Mouse (Mus musculus): ENCODE results near the gene Nup205.

The Nup205 gene

DNA sequence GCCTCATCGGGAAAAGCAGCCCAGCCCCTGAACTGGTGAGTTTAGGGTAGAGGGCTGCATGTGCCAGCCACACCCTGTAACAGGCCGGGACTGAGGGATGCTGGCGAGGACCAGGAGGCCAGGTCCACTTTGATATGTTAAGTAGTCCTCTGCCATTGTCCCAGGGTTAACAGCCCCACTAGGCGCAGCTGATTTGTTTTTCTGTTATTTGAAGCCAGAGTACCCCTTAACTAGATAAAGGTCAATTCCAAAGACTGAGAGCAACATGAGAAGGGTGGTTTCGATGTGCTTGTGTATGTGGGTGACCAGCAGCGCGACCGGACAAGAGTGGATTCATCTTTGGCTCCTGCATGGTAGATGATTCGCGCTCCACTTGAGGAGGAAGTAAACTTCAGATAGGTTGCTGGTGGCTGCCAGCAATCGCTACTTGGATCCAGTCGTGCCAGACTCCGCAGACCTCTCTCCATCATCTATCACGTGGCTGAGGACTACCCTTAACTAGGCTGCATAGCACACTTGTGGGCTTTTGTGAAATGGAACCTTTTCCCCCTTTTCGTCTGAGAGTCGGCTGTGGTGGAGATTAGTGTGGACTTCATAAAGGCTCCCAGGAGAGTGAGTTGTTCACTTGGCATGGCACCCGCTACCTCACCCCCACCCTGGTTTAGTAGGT, 74.7 kb downstream of the Nup205 start:
- no peak for DNase-seq (ENCODE audit: low spot score in 2 of 2)

DNA sequence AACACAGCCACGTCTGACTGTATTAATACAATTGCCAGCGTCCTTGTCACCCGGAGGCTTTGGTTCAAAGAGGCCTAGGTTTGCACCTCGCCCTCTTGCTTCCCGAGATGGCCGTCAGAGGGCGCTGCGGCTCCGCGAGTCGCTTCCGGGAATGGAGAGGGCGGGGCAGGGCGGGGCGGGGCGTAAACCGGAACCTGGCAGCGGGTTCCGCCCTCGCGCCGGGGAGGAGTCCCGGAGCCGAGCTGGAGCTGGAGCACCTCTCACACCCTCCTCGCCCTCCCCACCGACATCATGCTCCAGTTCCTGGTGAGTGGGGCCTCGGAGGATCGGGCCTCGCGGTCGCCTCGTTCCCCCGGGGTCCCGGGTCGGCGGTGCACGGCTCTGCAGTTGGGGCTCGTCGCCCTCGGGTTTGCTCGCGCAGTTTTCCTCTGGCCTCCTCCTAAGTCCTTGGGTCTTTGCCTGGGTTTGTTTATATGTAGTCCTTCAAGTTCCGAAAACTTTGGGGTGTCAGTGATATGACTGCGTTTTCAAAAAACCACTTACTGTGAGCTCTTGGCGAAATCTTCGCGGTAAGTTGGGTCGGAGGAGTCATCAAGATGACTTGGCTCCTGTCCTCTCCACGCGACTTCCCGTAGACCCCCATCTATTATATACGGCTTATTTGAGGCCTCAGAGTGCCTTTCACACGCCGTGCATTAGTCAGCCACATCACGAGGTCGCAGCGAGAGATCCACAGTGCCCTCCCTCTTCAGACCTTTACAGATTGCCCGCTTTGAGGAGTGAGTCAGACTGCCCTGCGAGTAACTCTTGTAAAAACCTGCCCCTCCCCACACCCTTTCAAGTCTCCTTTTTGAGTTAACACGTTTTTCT, 75.5 kb downstream of the Nup205 start:
- DNase-seq (ENCODE audit: low spot score in 2 of 2) = peak; percentile 83 to 94

DNA sequence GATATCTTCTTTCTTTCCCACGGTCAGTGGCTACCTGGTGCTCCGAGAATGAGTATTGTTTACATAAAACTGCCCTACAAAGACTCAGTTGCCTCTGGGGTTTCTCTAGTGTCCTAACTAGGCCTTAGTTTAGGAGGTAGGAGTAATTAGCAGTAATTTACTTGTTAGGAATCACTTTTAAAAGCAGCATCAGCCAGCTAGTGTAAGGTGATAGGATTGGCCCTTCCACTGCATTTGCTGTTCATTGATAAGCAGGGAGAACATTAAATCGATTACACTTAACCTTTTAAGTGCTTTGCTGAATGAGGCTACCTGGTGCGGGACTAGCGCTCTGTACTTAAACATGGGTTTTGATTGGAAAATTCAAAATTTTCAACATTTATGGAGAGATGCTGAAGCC, 76.3 kb downstream of the Nup205 start:
- DNase-seq (ENCODE audit: low spot score in 2 of 2) = no peak

DNA sequence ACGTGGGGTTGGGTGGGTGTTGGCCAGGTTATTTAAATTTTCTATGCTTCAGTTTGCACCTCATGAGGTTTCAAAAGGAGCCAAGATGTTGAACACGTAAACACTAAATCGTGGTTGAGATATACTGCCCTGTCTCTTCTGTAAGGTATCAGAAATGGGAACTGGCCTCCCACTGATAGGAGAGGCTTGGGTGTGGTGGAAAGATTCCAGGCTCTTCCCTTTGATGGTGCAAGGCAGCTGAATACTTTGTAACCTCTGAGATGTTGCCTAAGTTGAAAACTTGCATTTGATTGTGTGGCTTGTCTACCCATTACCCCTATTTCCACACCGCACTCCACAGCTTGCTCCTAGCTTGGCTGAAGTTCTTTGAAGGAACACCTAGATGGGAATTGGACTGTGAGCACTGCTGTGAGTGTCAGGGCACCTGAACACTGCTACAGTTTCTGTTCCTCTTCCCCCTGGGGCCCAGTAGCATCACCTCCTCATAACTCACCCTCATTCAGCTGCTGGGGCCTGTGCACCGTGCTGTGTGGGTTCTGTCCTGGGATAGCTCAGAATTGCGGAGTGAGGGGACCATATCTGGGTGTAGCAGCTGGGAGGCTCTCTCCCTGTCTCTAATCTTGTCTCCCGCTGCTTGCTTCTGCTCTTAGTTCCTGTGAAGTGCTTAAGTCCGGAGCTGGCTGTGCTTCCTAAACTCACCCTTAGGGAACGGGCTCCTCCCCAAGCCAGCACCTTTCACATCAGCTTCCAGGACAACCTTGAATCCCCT, 77.1 kb downstream of the Nup205 start:
- no peak for DNase-seq (ENCODE audit: low spot score in 2 of 2)

DNA sequence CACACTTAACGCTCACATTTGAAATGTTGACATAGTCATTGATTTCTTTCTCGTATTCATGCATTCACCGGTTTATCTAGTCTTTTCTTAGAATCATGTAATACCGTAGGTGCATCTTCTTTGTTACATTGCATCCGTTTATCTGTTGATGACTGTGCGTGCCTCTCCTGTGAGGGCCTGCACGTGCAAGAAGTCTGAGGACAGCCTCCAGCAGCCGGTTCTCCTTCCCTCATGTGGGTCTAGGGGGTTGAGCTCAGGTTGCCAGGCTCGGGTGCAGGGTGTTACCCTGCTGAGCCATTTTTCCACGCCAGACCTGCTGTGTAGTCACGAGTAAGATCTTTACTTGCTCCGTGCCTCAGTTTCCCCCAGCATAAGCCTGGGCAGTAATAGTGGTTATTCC, 77.8 kb downstream of the Nup205 start:
- DNase-seq (ENCODE audit: low spot score in 2 of 2) = no peak

DNA sequence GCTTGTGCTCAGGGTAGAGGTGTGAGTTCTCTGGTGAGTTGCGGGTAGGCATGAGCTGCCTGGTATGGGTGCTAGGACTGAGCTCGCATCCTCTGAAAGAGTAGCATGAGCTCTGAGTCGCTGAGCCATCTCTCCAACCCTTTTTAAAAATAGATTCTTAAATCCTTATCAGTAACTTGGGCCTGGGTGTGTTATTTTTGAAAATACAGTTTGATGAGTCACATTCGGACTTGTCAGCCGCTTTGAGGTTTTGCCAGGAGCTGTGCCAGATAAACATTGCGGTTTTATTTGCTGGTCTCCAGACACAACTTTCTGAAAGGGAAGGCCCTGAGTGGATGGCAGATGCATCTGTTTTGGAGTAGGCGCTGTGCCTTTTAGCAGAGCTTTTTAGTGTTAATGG, 79.5 kb downstream of the Nup205 start:
- DNase-seq (ENCODE audit: low spot score in 2 of 2) = no peak

DNA sequence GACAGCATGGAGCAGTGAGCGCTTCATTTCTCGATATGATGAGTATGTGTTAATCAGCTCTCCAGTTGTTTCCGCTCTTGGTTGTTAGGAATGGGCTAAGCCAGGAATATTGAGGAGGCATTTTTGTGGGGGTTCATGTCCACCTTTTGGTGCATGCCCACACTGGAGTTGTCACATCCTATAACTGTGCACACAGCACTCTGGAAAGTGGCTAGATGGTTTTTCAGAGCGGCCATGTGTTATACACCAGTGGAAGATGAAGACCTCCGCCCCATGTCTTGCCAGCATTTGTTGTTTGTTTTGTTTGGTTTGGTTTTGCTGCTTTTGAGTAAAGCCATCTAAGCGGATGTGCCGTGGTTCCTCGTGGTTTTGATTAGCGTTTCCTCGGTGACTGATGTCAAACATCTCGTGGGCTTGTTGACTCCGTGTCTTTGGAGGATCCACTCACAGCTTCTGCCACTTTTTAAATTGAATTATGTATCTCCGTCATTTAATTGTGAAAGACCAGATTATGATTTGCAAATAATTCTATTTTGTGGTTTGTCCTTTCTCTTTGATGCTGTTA, 80.5 kb downstream of the Nup205 start:
- no peak for DNase-seq (ENCODE audit: low spot score in 2 of 2)

DNA sequence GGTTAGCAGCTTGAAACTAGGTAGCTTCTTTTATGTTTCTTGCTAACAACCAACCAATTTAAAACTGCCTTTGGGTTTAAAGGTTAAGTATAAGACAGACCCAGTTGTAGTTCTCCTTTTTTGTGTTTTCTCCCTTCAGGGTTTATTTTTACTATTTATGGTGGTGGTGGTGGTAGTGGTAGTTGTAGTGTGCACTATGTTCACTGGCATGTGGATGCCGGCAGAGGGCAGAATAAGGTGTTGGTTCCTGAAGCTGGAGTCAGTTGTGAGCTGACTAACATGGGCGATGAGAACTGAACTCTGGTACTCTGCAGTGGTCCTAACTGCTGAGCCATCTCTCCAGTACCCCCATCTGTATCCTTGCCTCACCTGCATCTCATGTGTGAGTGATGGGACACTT, 81.7 kb downstream of the Nup205 start:
- no peak for DNase-seq (ENCODE audit: low spot score in 2 of 2)

DNA sequence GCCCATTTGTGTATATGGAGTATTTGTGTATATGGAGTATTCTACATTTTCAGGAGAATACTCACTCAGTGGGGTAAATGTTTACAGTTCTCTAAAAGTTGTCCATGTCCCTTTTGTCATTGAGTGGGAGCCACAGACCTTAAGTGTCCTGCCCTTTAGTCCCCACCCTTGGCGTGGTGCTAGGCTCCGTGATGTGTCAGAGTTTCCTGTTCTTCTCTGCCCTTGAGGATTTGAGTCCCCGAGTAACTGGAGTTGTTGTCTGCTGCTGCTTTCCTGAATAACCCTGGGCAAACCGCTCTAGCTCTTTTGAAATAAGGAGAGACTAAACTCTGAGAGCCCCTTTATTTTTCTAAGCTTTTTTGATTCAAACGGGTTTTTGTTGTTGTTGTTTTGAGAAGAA, 82.3 kb downstream of the Nup205 start:
- no peak for DNase-seq (ENCODE audit: low spot score in 2 of 2)

DNA sequence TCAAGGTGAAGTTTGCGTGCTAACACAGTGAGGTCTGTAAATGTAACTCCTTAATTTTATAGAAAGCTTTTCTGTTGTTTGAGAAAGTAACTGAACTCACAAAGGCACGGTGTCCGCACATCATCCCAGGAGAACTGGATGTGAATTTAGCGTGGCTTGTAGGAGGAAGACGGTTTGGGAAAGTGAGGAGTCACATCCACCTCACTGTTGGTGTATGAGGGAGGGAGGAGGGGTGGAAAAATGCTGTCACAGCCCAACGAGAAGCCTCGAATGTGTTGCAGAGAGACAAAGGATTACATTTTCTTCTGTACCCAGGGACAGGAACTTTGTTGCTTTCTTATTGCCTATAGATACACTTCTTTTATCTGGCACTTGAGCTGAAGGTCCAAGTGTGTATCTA, 83.3 kb downstream of the Nup205 start:
- no peak for DNase-seq (ENCODE audit: low spot score in 2 of 2)

DNA sequence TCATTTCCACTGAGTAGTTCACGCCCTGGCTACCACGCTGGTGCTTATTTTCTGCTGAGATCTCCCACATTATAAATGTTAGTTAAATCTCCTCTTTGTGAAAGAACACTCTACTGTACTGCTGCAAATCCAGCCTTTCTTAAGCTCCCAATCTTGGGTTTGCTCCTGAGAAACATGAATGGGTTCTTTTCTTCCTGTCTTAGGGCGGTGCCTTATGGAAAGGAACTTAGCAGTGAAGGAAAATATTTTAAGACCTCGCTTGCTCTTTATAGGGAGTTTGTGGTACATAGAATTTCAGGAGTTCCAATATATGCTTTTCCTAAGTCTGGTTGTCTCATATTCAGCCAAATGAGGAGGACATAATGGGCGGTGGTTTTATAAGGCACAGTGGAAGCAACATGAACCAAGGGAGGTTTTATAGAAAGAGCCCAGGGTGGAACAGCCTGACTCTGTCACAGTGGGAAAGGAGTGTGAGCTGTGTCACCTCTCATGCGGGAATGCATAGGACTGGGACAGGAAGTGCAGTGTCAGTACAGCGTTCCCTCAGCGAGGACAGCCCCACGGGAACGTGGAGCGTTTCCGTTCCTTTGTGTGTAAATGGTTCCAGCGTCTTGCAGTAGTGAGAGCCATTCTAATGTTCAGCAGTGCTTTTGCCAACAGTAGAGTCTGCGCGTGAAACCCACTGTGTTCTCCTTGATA, 88.5 kb downstream of the Nup205 start:
- no peak for DNase-seq (ENCODE audit: low spot score in 2 of 2)

DNA sequence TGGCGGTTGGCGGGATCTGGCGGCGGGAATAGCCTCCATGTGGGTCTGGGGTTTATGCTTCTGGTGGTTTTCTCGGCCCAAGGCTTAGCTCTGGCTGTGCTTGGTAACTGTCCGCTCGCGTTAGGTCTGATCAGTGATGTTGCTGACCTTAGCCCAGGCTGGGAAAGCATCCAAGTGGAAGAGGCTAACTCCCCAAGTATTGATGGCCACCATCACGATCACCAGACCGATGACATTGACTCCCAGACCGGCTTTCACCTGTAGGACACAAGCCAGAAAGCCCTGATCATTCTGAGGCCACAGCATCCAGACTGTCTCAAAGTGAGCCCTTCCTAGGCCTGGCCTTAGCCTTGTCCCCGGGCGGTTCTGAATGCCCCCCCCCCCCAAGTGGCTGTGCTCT, 91.5 kb downstream of the Nup205 start:
- no peak for DNase-seq (ENCODE audit: low spot score in 2 of 2)

DNA sequence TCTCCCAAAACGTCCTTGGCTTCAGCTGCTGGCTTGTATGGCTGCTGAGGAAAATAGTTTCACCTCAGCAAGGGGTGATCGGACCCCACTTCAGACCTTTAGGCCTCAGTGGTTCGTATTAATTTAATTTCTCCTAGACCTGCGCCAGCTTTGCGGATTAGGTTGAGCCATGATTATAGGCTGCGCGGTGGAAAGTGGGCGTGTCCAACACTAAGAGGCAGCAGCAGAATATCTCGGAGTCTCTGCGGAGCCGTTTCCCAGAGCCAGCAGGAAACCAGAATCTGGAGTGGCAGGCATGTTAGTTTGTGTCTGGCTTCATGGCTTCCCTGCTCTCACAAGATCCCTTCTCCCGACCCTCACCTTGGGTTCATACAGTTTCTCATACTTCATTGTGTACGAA, 92.4 kb downstream of the Nup205 start:
- DNase-seq (ENCODE audit: low spot score in 2 of 2) = no peak

DNA sequence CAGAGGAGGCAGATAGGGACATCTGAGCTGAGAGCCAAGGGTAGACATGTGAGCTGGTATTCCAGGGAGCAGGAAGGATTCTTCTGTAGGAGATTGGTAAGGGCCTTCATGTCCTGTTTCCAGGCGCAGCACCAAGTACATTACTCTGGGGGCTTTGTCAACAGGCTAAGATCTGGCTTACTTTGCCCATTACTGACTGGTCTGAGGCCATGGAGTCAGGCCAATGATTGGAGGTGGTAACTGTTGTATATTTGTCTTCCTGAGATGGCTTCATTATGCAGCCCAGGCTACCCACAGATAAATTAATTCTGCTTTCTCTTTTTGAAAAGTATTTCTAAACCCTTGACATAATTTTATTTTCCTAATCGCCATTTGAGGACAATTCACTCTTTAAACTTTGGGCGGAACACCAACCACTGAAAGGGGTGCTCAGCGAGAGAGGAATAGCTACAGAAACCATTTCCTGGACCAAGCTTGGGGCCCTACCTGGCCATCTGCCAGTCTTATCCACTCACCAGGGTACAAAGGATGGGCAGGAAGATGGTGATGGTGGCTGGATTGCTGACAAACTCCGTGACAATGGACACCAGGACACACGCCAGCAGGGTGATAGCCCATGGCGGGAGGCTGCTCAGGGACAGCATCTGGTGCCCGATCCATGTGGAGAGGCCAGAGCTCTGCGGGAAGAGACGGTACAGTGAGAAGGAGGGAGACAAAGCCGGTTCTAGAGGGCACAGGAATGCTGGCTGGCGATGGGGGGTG, 94.1 kb downstream of the Nup205 start:
- no peak for DNase-seq (ENCODE audit: low spot score in 2 of 2)

DNA sequence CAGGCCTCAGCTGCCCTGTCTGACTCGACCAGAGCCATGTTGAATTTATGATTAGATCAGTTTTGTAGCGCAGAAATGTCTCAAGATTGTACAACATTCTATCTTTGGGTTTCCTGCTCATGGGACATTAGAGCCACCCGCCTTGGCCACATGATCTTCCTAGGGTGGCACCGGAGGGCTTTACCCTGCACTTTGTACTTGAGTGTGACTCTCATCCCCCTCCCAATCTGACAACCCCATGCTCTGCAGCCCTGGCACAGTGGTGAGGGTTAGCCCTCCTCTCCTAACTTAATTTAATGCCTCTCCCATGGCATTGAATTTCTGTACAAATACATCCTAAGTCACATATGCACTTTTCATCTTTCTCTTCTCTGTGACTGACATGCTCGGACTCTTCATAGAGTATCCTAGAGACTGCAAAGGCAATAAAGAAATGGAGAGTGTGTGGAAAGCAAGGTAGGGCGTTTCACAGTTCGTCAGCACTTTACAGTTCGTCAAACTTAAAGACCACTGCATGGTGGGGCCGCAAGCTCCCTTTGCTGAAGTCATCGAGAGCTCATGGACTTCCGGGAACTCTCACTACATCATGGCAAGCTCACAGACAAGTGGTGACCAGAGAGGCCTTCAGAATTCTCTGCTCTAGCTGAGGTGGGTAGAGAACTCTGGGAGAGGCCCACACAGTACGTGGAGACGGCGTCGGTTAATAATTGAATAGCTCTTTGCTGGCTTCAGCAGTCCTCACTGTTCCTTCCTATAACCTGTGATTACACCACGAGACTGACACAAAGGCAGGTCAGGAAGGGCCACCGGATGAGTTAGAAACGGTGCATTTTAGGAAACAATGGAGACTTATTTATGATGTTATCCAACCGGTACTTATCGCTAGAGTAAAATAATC, 94.9 kb downstream of the Nup205 start:
- DNase-seq (ENCODE audit: low spot score in 2 of 2) = no peak

DNA sequence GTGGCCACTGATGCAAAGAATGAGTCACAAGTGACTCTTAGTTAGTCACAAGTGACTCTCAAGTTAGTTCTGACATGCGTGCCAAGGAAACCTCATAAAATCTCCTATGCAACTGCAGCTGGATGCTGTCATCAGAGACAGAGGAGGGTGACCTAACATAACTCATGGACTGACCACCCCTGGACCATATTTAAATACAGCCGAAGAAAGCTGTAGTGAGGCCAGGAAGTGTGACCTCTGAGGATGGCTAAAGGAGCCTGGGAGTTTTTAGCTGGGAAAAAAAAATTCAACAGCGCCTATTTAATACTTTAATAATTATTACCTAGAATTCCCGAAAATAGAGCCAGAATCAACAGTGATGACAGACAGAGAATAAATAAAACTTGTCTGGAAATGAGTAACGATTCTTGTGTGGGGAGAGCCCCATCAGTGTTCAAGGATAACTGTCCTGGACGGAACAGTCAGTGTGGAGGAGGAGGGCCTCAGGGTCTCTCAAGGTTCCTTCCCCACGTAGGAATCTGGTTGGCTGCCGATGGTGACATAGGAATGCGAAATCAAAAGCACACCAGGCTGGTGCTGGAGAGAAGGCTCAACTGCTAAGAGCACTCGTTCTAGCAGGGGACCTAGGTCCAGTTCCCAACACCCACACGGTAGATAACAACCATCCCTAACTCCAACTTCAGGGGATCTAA, 96.3 kb downstream of the Nup205 start:
- DNase-seq (ENCODE audit: low spot score in 2 of 2) = no peak

DNA sequence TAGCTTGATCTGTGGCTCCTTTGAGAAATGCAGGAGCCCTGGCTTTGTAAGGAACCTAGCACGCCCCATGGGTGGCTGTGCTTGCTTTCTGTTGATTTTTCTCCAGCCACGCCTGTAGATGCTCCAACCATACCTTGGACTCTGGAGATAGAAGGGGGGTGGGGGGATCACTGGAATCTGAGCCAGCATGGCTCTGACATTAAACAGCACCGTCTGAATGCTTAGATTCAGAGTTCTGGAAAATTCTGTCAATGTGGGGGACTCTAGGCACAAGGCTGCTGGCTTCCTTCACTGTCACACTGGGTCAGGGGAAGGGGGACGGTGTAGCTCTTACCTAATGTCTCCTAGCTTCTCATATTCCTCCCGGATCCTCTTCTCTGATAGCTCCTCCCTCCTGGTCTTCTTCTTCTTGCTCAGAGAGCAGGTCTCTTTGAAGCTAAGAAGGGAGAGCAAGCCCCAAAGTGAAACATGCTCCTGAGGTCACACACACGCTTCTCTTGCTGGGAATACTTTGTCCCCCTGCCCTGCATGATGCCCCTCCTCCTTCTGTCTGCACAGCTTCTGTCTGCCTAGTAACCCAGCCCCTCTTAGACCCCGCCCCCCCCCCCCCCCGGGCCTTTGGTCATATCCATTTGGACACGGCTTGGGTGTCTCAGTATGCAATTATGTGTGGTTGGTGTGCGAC, 100.8 kb downstream of the Nup205 start:
- no peak for DNase-seq (ENCODE audit: low spot score in 2 of 2)

DNA sequence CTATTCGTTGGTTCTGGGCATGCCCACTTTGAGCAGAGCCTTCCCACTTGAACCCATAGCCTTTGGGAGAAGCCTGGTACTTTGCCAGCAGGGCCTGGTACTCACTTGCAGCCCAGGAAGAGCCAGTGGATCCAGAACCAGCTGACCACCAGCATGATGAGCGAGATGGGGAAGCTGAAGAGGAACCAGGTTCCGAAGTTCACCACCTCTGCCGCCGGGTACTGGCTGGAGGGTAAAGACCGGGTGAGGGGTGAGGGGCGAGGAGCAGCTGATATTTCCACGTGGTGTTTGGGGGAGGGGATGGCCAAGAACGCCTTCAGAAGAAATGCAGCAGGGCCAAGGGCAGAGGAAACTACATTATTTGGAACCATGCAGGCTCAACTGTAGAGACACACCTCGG, 102.1 kb downstream of the Nup205 start:
- no peak for DNase-seq (ENCODE audit: low spot score in 2 of 2)

Data from thymus, postnatal 10 days (tissue).